Mouse (Mus musculus) forebrain, postnatal 0 days (tissue): ENCODE measurements around the gene Scml4. TPM values are rescaled to one million over a fixed set of nuclear protein-coding genes. Genes with fewer than 3 reads are reported as not detected.

Experiments used
- ATAC-seq: fragments of 200-750 bp; cut with Nextera tagmentation; 2 replicates; pipeline ENCODE4 v1.8.0; 2017; ENCODE audit warnings: mild to moderate bottlenecking, moderate library complexity
- DNase-seq: peaks from one replicate; pipeline ENCODE4 v3.0.0-alpha.2; 2015
- H3K27ac ChIP-seq: fragments of 300-500 bp; sonication (generic); 2 replicates; pipeline ENCODE4 v1.5.1; 2014; ENCODE audit warnings: low read depth, mild to moderate bottlenecking, antibody characterized with exemption, low read length, moderate library complexity, mixed read lengths
- H3K27me3 ChIP-seq: fragments of 300-500 bp; sonication (generic); 2 replicates; pipeline ENCODE4 v1.6.1; 2014; ENCODE audit warnings: mild to moderate bottlenecking, low read length, mixed read lengths; ENCODE audit not compliant: insufficient read depth
- H3K36me3 ChIP-seq: fragments of 300-500 bp; sonication (generic); 2 replicates; pipeline ENCODE4 v1.6.1; 2014; ENCODE audit warnings: mild to moderate bottlenecking, moderate library complexity; ENCODE audit not compliant: insufficient read depth
- H3K4me1 ChIP-seq: fragments of 300-500 bp; sonication (generic); 2 replicates; pipeline ENCODE4 v1.6.1; 2014; ENCODE audit warnings: antibody characterized with exemption; ENCODE audit not compliant: insufficient read depth
- H3K4me2 ChIP-seq: fragments of 300-500 bp; sonication (generic); 2 replicates; pipeline ENCODE4 v1.6.1; 2014; ENCODE audit warnings: low read depth, mild to moderate bottlenecking, moderate library complexity
- H3K4me3 ChIP-seq: fragments of 300-500 bp; sonication (generic); 2 replicates; pipeline ENCODE4 v1.5.1; 2014; ENCODE audit warnings: low read depth, low read length, mixed read lengths
- H3K9ac ChIP-seq: fragments of 300-500 bp; sonication (generic); 2 replicates; pipeline ENCODE4 v1.6.1; 2014; ENCODE audit warnings: mild to moderate bottlenecking
- H3K9me3 ChIP-seq: fragments of 300-500 bp; sonication (generic); 2 replicates; pipeline ENCODE4 v1.6.1; 2016; ENCODE audit warnings: low read length
- CTCF ChIP-seq: sonication (generic); IDR thresholded peaks from 2 replicates; pipeline ENCODE4 v1.5.1; 2016; ENCODE audit warnings: antibody characterized with exemption, control low read depth, low read depth
- WGBS: fragments of 180-500 bp; shearing (Covaris S2); extraction: QIAGEN DNeasy Blood & Tissue Kit; methylation state at CpG from one replicate; pipeline ENCODE4 v1.1.7; 2014; 5-methylcytosine and 5-hydroxymethylcytosine counted together
- polyA plus RNA-seq: library from polyadenylated mRNA; unstranded; fragments of >200 nt; fragmentation: Nextera tagmentation; extraction: Ambion mirVana; gene quantifications from 2 replicates; pipeline ENCODE4 v1.2.1, GENCODE M21; 2015
- total RNA-seq: library from RNA; depleted of rRNA; stranded (reverse); fragments of >200 nt; gene quantifications from 2 replicates; pipeline ENCODE4 v1.2.3, GENCODE M21; 2014

Scml4 gene
- total and polyA plus RNA-seq, 2 experiments from 2014 or later, result 8.5 to 37.7 TPM

GRCm38 (mm10) chr10:43002066-43002678 is 142.0 kb downstream of the Scml4 start:
- no peak for TF ChIP-seq CTCF
- DNase-seq, result no peak
- H3K9me3 ChIP-seq, result no peaks in the 10 kb centered on the region
- no peaks in the 10 kb centered on the region for H3K36me3 ChIP-seq
- no peak overlapping the region for H3K4me3 ChIP-seq
- no peaks in the 10 kb centered on the region for H3K27me3 ChIP-seq
- no peak for ATAC-seq
- peak overlapping the region; percentile 31 for H3K4me2 ChIP-seq
- 24% methylated on average over 13 of the region's 13 CpGs for WGBS
- no peak overlapping the region for H3K9ac ChIP-seq
- H3K4me1 ChIP-seq, result no peaks in the 10 kb centered on the region
- H3K27ac ChIP-seq, result no peak overlapping the region

- H3K4me1 ChIP-seq, result no peaks in the 10 kb centered on the region
- no peaks in the 10 kb centered on the region for H3K27me3 ChIP-seq
- no peak overlapping the region for H3K4me3 ChIP-seq
- H3K36me3 ChIP-seq, result no peaks in the 10 kb centered on the region
- DNase-seq (no peak), ATAC-seq (no peak)
- no peak overlapping the region for H3K9ac ChIP-seq
- 18% methylated on average over 25 of the region's 25 CpGs for WGBS
- no peak for TF ChIP-seq CTCF
- H3K9me3 ChIP-seq, result no peaks in the 10 kb centered on the region
- no peak overlapping the region for H3K27ac ChIP-seq
- H3K4me2 ChIP-seq, result peak overlapping the region; percentile 31
Observed at GRCm38 (mm10) chr10:43002721-43003465, 142.7 kb downstream of the Scml4 start.

- Histone ChIP-seq H3K27me3 (no peaks in the 10 kb centered on the region), H3K4me1 (no peaks in the 10 kb centered on the region), H3K36me3 (no peaks in the 10 kb centered on the region), H3K27ac (no peak overlapping the region), H3K4me3 (no peak overlapping the region), H3K9ac (no peak overlapping the region), H3K4me2 (no peak overlapping the region), H3K9me3 (no peaks in the 10 kb centered on the region)
- TF ChIP-seq CTCF, result no peak
- no peak for ATAC-seq
- WGBS, result 70% methylated on average over 5 of the region's 5 CpGs
- no peak for DNase-seq
Observed at GRCm38 (mm10) chr10:43003466-43003757, 143.2 kb downstream of the Scml4 start.

GRCm38 (mm10) chr10:43004174-43004734 is 144.1 kb downstream of the Scml4 start:
- no peaks in the 10 kb centered on the region for H3K4me1 ChIP-seq
- no peak for ATAC-seq
- WGBS, result 91% methylated on average over 16 of the region's 16 CpGs
- no peak overlapping the region for H3K4me2 ChIP-seq
- no peak overlapping the region for H3K9ac ChIP-seq
- no peak overlapping the region for H3K4me3 ChIP-seq
- 0 out of 2 replicates have a peak, but pooled peaks have one; percentile 9 for TF ChIP-seq CTCF
- DNase-seq, result no peak
- no peaks in the 10 kb centered on the region for H3K36me3 ChIP-seq
- no peak overlapping the region for H3K27ac ChIP-seq
- no peaks in the 10 kb centered on the region for H3K27me3 ChIP-seq
- H3K9me3 ChIP-seq, result no peaks in the 10 kb centered on the region

- Histone ChIP-seq H3K9ac (no peak overlapping the region), H3K4me2 (no peak overlapping the region), H3K4me3 (no peak overlapping the region), H3K27ac (no peak overlapping the region), H3K4me1 (no peaks in the 10 kb centered on the region), H3K27me3 (no peaks in the 10 kb centered on the region), H3K36me3 (no peaks in the 10 kb centered on the region), H3K9me3 (no peaks in the 10 kb centered on the region)
- DNase-seq (no peak), ATAC-seq (no peak)
- TF ChIP-seq CTCF, result no peak
- 87% methylated on average over 4 of the region's 4 CpGs for WGBS
Observed at GRCm38 (mm10) chr10:43005031-43005430, 144.9 kb downstream of the Scml4 start.

GRCm38 (mm10) chr10:43005677-43006076 is 145.5 kb downstream of the Scml4 start:
- no peaks in the 10 kb centered on the region for H3K27me3 ChIP-seq
- DNase-seq, result no peak
- H3K9me3 ChIP-seq, result no peaks in the 10 kb centered on the region
- H3K9ac ChIP-seq, result no peak overlapping the region
- H3K4me1 ChIP-seq, result no peaks in the 10 kb centered on the region
- 86% methylated on average over 7 of the region's 7 CpGs for WGBS
- no peaks in the 10 kb centered on the region for H3K36me3 ChIP-seq
- H3K27ac ChIP-seq, result no peak overlapping the region
- TF ChIP-seq CTCF, result no peak
- no peak overlapping the region for H3K4me2 ChIP-seq
- no peak for ATAC-seq
- no peak overlapping the region for H3K4me3 ChIP-seq

GRCm38 (mm10) chr10:43006534-43006933 is 146.4 kb downstream of the Scml4 start:
- Histone ChIP-seq H3K36me3 (no peaks in the 10 kb centered on the region), H3K9ac (no peak overlapping the region), H3K9me3 (no peaks in the 10 kb centered on the region), H3K4me1 (no peaks in the 10 kb centered on the region), H3K27me3 (no peaks in the 10 kb centered on the region), H3K4me3 (no peak overlapping the region), H3K27ac (no peak overlapping the region), H3K4me2 (no peak overlapping the region)
- 72% methylated on average over 4 of the region's 4 CpGs for WGBS
- TF ChIP-seq CTCF, result peak; percentile 48
- ATAC-seq, result peak; percentile 34; the same call in 1 of the 2 replicates
- DNase-seq, result no peak
